Mouse (Mus musculus): ENCODE measurements around the gene Ykt6. TPM values are rescaled to one million over a fixed set of nuclear protein-coding genes. Genes with fewer than 3 reads are reported as not detected.
"Not testable (repeated sequence)": the region's sequence is repeated elsewhere in the genome, so short reads cannot be mapped to it uniquely, and the experiment has no call there.

Gene Ykt6
- total RNA-seq, 1 experiment from 2014 or later = 71.1 TPM

DNA sequence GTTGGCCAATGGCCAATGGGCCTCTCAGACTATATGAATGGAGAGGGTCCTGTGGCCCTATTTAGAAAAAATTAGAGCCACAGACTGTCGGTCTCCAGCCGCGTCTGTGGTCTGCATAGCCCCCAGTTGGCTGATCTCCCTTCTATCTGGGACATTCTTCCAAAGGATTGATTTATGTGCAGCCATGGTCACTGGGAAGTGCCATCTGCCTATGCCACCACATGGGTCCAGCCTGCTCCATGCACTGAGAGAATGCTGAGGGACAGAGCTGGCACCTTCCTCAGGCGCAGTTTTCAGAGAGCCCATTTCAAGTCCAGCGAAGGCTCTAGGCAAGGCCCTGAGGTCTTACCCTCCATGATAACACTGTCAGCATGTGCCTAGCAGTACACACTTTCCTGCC lies 38.7 kb downstream of the Ykt6 start:
- no peak for DNase-seq

DNA sequence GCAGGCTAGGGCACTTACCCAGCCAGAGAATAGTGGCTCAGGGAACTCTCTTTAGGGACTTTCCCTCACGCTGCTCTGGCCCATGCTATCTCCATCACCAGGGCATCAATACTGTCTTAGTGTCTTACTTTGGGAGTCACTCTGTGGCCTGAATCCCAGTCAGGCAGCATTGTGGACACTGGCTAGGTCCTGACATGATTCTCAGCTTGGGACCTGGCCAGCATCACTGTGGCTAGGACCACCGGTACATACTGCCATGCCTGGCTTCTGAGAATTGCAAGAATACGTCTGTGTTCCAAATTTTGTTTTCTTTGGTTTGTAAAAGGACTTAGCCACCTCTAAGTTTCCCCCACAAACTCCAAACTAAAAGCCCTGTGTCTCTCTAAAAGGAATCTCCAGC lies 39.4 kb downstream of the Ykt6 start:
- DNase-seq = no peak

DNA sequence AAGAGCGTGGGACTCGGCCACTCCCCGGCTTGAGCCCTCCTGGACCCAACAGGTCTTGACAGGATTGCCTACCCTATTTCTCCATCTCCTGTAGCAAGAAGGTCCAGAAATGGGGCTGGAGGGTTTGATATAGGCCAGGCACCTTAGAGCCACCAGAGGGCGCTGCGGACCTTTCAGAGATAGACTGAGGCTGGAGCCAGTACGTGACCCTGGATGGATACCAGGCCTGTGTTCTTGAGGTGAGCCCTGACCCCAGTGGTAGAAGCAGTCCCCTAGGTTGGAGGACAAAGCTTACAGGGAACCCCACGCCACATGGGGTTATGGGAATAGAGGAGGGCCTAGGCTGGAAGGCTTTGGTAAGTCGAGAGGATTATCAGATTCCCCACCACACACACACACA lies 40.5 kb downstream of the Ykt6 start:
- peak; percentile 92 for DNase-seq

DNA sequence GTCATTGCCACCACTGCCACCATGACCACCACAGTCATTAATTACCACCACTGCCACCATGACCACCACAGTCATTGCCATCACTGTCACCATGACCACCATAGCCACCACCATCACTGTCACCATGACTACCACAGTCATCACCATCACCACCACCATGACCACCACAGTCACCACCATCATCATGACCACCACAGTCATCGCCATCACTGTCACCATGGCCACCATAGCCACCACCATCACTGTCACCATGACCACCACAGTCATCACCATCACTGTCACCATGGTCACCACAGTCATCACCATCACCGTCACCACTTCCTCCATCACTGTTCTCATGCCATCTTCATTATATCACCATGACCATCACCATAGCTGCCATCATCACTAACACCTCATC lies 43.0 kb downstream of the Ykt6 start:
- no peak for DNase-seq

DNA sequence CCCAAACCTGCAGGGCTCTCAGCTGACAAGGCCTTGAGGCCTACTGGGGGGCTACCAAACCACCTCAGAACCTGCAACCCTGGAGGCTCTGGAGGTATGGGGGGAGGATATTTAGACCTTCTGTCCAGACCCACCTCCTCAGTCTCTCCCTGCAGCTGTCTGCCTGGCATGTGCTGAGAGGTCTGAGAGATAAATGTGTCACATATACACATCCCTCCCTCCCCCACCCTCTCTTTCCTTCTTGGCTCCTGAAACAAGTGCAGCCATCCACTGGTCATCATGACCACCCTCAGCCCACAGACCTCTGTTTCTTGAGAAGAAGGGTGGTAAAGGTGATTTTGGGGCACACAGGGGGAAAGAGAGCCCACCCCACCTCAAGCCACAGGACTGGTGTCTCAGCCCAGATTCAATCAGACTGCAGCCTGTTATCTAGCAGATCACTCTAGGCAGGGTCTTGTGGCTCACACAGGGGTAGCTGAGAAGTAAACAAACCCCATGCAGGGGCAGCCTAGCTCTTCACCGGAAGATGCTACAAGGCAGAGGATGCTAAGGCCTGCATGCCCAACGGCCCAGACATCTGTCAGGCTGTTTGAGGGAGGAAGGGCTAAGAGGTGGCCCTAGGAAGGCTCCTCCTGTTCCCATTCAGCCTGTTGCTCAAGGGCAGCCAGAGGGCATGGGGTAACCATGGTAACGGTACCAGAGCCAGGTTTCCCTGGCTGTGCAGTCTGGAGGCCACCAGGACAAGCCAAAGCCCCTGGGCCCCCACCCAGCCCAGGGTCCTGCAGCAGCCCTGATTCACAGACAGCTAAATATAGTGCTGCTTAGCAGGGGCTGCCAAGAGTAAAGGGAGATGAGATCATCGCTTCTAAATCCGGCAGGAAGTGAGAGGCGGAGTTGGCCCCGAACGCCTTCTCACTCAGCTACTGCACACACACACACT lies 44.6 kb downstream of the Ykt6 start:
- peak; percentile 88 for DNase-seq

DNA sequence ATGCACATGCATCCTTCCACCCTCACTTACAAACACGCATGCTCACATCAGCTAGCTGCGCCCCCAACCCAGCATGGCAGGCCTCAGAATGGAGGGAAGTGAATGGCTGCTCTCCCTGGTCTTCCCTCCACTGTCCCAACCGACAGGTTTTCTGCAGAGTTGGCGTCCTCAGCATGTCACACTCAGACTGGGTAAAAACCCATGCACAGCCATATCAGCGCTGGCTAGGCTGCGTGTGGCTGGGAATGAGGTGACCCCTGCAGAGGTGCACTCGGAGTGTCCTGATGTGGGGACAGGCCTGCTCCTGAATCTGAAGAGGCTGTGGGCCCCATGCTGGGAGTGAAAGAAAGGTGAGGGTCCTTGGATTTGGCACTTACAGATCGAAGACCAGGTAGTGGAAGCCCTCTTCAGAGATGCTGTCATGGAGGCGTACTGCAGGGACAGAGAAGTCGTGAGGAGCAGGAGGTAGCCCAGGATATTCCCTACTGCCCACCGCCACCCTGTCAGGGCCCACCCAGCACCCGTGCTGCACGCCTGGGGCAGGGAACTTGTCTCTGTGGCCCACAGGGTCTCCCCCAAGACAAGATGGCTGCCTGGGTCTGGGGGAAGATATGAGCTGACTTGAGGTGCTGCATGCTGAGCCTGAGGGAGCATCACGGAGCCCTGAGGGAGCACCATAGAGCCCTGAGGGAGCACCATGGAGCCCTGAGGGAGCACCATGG lies 45.6 kb downstream of the Ykt6 start:
- DNase-seq = no peak

DNA sequence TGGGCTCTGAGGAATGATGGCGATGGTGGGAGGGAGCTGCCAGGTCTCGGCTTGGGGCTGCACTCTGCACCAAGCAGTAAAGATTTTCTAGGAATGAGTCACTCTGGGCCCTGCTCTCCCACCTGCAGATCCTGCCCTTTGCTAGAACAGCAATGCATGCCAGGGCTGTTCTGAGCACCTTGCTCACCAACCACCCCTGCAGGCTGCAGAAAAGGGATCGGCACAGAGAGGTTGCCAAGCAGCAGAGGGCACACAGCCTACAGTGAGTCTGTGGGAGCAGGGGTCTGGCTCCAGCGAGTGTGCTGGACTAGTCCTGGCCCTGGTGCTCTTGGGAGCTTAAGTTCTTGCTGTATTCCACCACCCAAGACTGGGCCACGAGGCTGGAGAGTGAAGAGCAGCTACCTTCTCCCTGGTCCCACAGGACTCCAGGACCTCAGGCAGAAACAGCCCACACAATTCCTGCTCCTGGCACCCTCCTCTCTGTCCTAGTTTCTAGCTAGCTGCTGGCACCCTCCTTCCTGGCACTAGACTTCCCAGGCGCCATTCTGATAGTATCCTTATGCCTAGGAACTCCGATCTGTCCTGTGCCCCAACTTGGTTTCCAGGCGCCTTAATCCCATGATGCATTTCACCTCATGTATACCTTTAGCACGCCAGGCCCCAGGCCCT lies 46.6 kb downstream of the Ykt6 start:
- DNase-seq = no peak

DNA sequence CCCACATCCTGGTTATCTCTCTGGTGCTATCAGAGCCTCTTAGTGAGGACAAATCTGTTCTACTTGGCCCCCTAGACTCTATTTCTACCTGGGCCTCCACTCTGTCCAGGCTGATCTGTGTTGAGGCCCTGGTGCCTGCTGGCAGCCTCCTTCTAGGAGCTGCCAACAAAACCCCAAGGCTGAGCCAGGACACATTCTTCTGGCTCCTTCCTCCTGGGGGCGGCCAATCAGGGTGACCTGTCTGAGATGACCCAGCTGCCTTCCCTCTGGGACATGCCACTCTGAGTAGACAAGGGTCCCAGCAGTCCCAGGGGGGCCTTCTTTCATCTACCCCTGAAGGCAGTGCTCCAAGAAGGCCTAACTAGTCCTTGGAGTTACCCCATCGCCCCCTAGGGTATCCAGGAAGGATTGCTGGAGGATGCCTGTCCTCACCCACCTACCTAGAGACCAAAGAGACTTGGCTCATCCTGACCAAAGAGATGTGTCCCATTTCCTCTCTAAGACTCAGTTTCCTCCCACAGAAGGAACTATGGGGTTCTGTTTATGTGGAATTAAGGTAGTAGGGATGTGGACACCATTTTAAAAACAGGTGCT lies 47.6 kb downstream of the Ykt6 start:
- DNase-seq = peak; percentile 51

DNA sequence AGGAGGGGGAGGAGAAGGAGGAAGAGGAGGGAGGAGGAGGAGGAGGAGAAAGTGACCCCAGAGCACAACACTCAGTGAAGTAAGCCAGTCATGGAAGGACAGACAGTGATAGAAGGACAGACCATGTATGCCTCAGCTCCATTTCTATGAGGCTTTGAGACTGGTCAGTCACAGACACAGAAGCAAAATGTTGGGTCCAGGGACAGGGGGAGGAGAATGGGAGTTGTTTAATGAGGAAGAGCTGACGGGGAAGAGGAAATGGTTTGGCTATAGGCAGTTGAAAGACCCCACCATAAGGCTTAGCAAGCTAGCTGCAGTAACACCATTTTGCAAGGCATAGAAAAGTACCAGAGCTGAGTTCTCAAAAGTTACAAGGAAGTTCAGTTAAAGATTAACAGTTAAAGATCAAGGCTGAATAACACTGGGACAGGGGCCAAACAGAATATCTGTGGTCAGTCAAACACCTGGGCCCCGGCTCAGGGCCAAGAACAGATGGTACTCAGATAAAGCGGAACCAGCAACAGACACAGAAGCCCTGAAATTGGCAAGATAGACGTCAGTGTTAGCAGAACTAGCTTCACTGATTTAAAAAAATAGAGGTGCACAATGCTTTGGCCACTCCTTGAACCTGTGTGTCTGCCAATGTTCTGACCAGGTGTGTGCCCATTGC lies 50.0 kb downstream of the Ykt6 start:
- DNase-seq = not testable (repeated sequence)

DNA sequence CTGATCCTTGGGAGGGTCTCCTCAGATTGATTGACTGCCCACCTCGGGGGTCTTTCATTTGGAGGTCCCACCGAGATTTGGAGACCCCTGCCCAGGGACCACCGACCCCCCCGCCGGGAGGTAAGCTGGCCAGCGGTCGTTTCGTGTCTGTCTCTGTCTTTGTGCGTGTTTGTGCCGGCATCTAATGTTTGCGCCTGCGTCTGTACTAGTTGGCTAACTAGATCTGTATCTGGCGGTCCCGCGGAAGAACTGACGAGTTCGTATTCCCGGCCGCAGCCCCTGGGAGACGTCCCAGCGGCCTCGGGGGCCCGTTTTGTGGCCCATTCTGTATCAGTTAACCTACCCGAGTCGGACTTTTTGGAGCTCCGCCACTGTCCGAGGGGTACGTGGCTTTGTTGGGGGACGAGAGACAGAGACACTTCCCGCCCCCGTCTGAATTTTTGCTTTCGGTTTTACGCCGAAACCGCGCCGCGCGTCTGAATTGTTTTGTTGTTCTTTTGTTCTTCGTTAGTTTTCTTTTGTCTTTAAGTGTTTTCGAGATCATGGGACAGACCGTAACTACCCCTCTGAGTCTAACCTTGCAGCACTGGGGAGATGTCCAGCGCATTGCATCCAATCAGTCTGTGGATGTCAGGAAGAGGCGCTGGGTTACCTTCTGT lies 51.0 kb downstream of the Ykt6 start:
- not testable (repeated sequence) for DNase-seq

DNA sequence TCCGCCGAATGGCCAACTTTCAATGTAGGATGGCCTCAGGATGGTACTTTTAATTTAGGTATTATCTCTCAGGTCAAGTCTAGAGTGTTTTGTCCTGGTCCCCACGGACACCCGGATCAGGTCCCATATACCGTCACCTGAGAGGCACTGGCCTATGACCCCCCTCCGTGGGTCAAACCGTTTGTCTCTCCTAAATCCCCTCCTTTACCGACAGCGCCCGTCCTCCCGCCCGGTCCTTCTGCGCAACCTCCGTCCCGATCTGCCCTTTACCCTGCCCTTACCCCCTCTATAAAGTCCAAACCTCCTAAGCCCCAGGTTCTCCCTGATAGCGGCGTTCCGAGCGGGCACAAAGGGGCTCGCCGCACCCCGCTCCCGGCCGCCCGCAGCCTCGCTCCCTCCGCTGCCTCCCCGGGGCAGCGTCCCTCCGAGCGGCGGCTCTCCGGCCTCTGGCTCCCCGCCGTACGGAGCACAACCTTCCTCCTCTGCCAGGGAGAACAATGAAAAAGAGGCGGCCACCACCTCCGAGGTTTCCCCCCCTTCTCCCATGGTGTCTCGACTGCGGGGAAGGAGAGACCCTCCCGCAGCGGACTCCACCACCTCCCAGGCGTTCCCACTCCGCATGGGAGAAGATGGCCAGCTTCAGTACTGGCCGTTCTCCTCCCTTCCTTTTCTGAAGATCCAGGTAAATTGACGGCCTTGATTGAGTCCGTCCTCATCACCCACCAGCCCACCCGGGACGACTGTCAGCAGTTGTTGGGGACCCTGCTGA lies 51.7 kb downstream of the Ykt6 start:
- DNase-seq = not testable (repeated sequence)

DNA sequence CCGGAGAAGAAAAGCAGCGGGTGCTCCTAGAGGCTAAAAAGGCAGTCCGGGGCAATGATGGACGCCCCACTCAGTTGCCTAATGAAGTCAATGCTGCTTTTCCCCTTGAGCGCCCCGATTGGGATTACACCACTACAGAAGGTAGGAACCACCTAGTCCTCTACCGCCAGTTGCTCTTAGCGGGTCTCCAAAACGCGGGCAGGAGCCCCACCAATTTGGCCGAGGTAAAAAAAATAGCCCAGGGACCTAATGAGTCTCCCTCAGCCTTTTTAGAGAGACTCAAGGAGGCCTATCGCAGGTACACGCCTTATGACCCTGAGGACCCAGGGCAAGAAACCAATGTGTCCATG lies 52.3 kb downstream of the Ykt6 start:
- DNase-seq = not testable (repeated sequence)

DNA sequence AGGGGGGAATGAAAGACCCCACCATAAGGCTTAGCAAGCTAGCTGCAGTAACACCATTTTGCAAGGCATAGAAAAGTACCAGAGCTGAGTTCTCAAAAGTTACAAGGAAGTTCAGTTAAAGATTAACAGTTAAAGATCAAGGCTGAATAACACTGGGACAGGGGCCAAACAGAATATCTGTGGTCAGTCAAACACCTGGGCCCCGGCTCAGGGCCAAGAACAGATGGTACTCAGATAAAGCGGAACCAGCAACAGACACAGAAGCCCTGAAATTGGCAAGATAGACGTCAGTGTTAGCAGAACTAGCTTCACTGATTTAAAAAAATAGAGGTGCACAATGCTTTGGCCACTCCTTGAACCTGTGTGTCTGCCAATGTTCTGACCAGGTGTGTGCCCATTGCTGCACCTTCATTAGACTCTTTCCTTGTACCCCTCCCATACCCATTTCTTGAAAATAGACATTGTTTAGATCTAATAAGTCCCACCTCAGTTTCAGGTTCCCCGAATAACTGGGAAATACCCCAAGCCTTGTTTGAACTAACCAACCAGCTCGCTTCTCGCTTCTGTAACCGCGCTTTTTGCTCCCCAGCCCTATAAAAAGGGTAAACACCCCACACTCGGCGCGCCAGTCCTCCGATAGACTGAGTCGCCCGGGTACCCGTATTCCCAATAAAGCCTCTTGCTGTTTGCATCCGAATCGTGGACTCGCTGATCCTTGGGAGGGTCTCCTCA lies 55.4 kb downstream of the Ykt6 start:
- DNase-seq = not testable (repeated sequence)

DNA sequence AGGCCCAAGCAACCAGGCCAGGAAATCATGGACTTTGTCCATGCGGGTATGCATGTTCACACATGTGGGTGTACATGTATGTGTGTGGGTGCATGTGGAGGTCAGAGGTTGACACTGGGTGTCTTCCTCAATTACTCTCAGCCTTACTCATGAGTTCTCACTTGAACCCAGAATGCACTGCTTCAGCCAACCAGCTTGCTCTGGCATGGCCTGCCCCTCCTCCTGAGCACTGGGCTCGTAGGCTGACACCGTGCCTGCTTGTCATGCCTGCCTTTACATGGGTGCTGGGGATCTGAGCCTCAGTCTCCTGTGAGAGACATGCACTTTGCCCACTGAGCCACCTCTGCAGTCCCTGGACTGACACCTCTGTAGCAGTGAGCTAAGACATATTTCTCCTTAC lies 56.4 kb downstream of the Ykt6 start:
- no peak for DNase-seq

DNA sequence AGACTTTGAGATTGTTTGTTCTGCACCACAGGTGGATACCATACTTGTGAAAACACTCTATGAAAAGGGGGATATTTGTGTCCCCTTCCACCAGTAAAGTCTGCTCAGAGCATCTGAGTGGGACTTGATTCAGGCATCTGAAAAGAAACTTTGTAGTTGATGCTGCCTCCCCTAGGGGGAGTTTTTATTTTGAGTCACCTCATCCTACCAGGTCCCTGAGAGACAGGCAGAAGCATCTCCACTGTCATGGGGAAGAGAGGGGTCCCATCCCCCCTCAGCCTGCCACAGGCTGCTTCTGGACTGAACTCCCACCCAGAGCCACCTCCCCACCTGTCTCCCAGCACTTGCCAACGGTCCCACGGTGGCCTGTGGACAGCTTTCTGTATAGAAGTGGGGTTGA lies 57.9 kb downstream of the Ykt6 start:
- DNase-seq = no peak

DNA sequence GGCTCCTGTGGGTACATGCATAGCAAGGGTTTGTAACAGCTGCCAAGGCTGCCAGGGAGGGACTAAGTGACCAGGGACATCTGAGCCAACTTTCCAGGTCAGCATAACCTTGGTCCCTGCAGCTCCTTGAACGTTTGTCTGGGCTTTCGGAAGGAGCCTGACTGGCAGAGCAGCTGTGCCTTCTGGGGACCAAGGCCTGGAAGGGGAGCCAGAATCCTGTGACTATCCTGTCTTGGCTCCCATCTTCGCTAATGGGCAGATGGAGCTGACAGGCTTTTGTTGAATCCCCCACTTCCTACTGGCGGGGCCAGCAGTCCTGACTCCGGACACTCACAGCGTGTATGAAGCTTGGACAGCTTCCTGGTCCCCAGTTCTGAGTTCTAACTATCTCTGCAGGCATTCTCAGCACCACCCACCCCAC lies 59.5 kb downstream of the Ykt6 start:
- DNase-seq = peak; percentile 58

DNA sequence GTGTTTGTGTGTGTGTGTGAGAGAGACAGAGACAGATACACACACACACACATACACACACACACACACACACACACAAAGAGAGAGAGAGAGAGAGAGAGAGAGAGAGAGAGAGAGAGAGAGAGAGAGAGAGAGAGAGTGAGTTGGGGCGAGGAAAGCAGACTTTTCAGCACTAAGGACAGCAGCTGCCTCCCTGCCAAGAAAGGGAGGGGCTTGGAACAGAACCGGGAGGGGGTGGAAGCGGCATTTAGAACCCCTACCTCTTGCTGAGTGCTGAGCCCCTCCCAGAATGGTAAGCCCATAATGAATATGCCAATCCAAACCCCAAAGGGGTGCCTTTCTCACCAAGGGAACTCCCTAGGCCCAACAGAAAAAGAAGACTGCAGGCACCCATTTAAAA lies 60.9 kb downstream of the Ykt6 start:
- peak; percentile 77 for DNase-seq

DNA sequence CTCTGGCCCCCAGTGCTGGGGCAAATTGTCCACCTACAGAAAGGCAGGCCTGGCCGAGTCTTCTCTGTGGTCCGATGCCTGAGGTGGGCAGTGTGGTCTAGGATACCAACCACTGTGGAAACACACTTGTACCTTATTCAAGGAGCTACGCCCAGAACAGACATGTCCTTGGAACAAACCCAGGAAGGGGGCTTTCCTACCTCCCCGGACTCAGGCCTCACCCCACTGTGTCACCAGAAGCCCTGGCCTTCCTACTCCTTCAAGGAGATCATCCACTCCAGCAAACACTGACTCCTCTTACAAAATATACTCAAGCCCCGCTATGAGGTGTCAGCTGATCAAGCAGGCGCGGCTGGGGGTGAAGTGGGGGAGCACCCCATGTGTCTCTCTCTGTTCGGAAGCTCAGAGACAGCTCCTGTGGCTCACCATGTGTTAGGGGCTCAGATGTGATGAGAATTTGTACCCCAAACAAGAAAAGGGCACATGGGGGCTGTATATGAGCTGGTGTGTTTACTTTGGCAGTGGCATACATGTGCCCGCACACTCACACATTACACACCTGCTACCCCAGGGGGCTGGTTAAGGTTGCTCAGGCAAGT lies 61.4 kb downstream of the Ykt6 start:
- peak; percentile 2 for DNase-seq

Data from adrenal gland, postnatal 14 days (tissue).